Mouse (Mus musculus) bone marrow macrophage, adult 2 months (primary cell): Measurements from ENCODE around the gene Dpp9.

Source experiments
- CTCF ChIP-seq: IDR thresholded peaks from 2 replicates; pipeline ENCODE4 v1.5.1; 2012; ENCODE audit warnings: low read depth, mild to moderate bottlenecking, low read length, moderate library complexity
- POLR2A ChIP-seq: IDR thresholded peaks from 2 replicates; pipeline ENCODE4 v1.6.1; 2012; ENCODE audit warnings: mild to moderate bottlenecking, low read depth, low read length, borderline replicate concordance

GRCm38 (mm10) chr17:56173401-56174046 lies 45.2 kb downstream of the Dpp9 start:
- no peak for TF ChIP-seq CTCF
- TF ChIP-seq POLR2A = no peak
